Mouse (Mus musculus) cerebellum, adult 2 months (tissue): ENCODE results near the gene 4930518I15Rik.

ENCODE experiments used
- CTCF ChIP-seq: fragments of 200-500 bp; IDR thresholded peaks from 2 replicates; pipeline ENCODE4 v1.5.1; 2011; ENCODE audit warnings: low read depth, mild to moderate bottlenecking, control low read depth, low read length, moderate library complexity, borderline replicate concordance; ENCODE audit not compliant: insufficient read depth
- POLR2A ChIP-seq: fragments of 200-500 bp; IDR thresholded peaks from 2 replicates; pipeline ENCODE4 v1.6.1; 2011; ENCODE audit warnings: low read length, control low read depth, borderline replicate concordance; ENCODE audit not compliant: insufficient read depth

DNA sequence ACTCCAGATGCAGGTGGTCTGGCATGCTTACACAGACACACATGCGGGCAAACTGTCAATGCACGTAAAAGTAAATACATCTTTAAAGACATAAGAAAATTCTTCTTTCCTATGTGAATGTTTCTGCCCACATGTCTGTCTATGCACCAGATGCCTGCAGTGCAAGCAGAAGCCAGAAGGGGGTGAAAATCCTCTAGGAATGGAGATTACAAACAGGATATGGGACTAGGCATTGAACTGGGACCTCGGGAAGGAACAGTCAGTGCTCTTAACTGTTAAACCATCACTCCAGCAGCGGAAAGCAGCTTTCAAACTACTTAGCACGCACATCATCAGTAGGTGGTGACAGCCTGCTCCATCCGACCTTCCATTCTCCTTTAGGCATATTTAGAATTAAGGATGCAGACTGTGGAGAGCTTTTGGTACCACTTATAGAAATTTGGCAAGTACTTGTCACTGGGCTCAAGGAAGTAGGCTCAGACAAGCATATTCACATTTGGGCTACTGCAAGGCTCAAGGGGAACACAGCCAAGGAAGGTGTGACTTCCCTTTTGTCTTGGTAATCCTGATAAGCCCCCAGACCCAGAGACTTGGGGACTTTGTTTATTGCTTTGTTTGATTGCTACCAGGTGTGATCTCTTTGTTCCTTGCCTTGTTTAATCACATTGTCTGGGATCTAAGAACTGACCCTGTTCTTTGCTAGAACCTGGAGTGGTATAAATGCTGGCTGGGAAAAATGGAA, 47.4 kb upstream of the 4930518I15Rik start:
- TF ChIP-seq CTCF (peak; percentile 65; the same call in 1 of the 2 replicates), POLR2A (no peak)
